Mouse (Mus musculus): ENCODE data around the gene Gstz1.

GRCm38 (mm10) chr12:87131619-87132018 lies 15.3 kb upstream of the Gstz1 start:
- TF ChIP-seq CTCF (IDR thresholded peaks at IDR 0.05; ENCODE audit: extremely low read depth, insufficient read depth, low read length) (peak; percentile 42), POLR2A (IDR thresholded peaks at IDR 0.05; ENCODE audit: extremely low read depth, insufficient read depth, low read length) (no peak)
